Comparison of ENCODE assay signal across 23 mouse cellular contexts in genomic region chr10:45686191-45686590, GRCm38 (mm10).
DNase-seq lines count a peak whose midpoint lies in the region; TF ChIP-seq lines count a peak whose summit lies in the region.
"Had no signal": no experiment of that assay in that cellular context is flagged by ENCODE, and none has a peak within 500 bp of the region (broad histone marks: within the 10 kb centered on the region; RNA-seq: fewer than 3 reads in every experiment).

No protein-coding gene starts in this region.

- no peak overlapping the region for H3K4me3 ChIP-seq in gastrocnemius, adult 2 months
- H3K4me3 ChIP-seq: hindbrain, embryonic 10.5 days; intestine, embryonic 15.5 days; liver, embryonic 13.5 days; megakaryocyte, embryonic 14.5 days had no signal

- no peak for TF ChIP-seq CTCF in gastrocnemius, adult 2 months (IDR thresholded peaks at IDR 0.05)

- DNase-seq in embryo, embryonic 10 days (ENCODE audit: low spot score): peak; percentile 24
- DNase-seq in embryo, embryonic 9.5 days (ENCODE audit: extremely low spot score): no peak
- peak; percentile 32 for DNase-seq in gastrocnemius, adult 2 months
- no peak for DNase-seq in gastrocnemius, postnatal 10 days
- DNase-seq in 3T3-L1 (ENCODE audit: low read depth, low spot score): peak; percentile 3
- DNase-seq in brain, adult 2 months (ENCODE audit: low read depth, low spot score): peak; percentile 20
- DNase-seq in ovary, postnatal 10 days (ENCODE audit: low spot score): no peak
- DNase-seq: adrenal gland, adult 2 months; cerebellum, adult 11 months; cerebellum, adult 9-11 months; heart, postnatal 14 days; kidney, adult 2 months; kidney, postnatal 36 days; left cerebral cortex, postnatal 4 days; liver, embryonic 13.5 days; lung, adult 18-20 months; lung, postnatal 4 days; midbrain, embryonic 14.5 days; thymus, postnatal 4 days had no signal

- intact Hi-C loops in gastrocnemius, adult 2 months (cut with DNase I): no loop called here

- H3K27ac ChIP-seq in gastrocnemius, adult 2 months: peak overlapping the region; percentile 57
- H3K27ac ChIP-seq: hindbrain, embryonic 10.5 days; hindbrain, postnatal 0 days; intestine, embryonic 15.5 days; liver, embryonic 13.5 days had no signal

Comparison
In these comparisons a context has a peak if more than half of its experiments do, and no peak if none do; other contexts are left out.
1. DNase-seq: peak in embryo, embryonic 10 days (single experiment), gastrocnemius, adult 2 months (single experiment), 3T3-L1 (single experiment) and brain, adult 2 months (single experiment); none in embryo, embryonic 9.5 days (single experiment), gastrocnemius, postnatal 10 days (single experiment) and ovary, postnatal 10 days (single experiment).